Mouse (Mus musculus): Measurements from ENCODE around the gene Rcan1. TPM values are rescaled to one million over a fixed set of nuclear protein-coding genes. Genes with fewer than 3 reads are reported as not detected.
A peak's percentile ranks its signal among the peaks of the same experiment; 100 is the strongest.

Rcan1 gene
- polyA plus RNA-seq, 1 experiment from 2014 or later = 48.2 TPM

DNA sequence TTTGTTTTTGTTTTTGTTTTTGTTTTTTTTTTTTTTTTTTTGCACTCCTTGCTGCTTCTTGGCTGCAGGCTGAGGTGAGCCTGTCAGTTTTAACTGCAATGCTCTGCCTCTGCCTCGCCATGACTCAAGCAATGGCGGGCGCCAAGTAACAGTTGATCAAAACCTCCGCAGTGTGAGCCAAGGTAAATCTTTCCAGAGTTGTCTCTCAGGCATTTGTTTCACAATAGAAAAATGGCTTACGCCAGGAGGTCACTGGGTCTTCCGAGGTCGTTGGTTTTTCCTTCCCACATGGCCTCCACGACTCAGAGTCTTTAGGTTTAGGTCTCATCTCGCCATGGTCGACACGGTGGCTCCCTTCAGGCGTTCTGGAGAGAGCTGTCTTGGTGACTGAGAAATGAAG lies 117.4 kb downstream of the Rcan1 start:
- no peak overlapping the region for H3K4me3 ChIP-seq (ENCODE audit: low read depth, low read length)
- 80% methylated on average over 12 of the region's 12 CpGs for WGBS
- no peak overlapping the region for H3K9ac ChIP-seq (ENCODE audit: low read length)

GRCm38 (mm10) chr16:92348941-92349340 lies 121.7 kb downstream of the Rcan1 start:
- no peak for DNase-seq (ENCODE audit: low spot score)
- Histone ChIP-seq H3K27me3 (ENCODE audit: control insufficient read depth, insufficient read depth, low read length) (no peaks in the 10 kb centered on the region), H3K4me3 (ENCODE audit: low read depth, low read length) (no peak overlapping the region), H3K27ac (ENCODE audit: low read depth, low read length) (no peak overlapping the region), H3K9me3 (ENCODE audit: control insufficient read depth, low read length) (no peaks in the 10 kb centered on the region), H3K9ac (ENCODE audit: low read length) (no peak overlapping the region), H3K4me2 (ENCODE audit: low read depth) (no peak overlapping the region), H3K36me3 (ENCODE audit: control insufficient read depth, insufficient read depth, low read length) (no peaks in the 10 kb centered on the region), H3K4me1 (ENCODE audit: control insufficient read depth, insufficient read depth, low read length) (0 out of 2 replicates have a peak, but pooled peaks cover 2% of the 10 kb centered on the region)
- ATAC-seq (ENCODE audit: insufficient read depth, low FRiP score, low TSS enrichment) = no peak
- WGBS = 75% methylated on average over 12 of the region's 12 CpGs

More for the DNA sequence above, 117.4 kb downstream of the Rcan1 start:
- Histone ChIP-seq H3K27ac (ENCODE audit: low read depth, low read length) (no peak overlapping the region), H3K36me3 (ENCODE audit: control insufficient read depth, insufficient read depth, low read length) (no peaks in the 10 kb centered on the region), H3K4me1 (ENCODE audit: control insufficient read depth, insufficient read depth, low read length) (no peaks in the 10 kb centered on the region; the same call in 1 of the 2 replicates), H3K4me2 (ENCODE audit: low read depth) (no peak overlapping the region), H3K27me3 (ENCODE audit: control insufficient read depth, insufficient read depth, low read length) (no peaks in the 10 kb centered on the region), H3K9me3 (ENCODE audit: control insufficient read depth, low read length) (no peaks in the 10 kb centered on the region)
- DNase-seq (ENCODE audit: low spot score) (no peak), ATAC-seq (ENCODE audit: insufficient read depth, low FRiP score, low TSS enrichment) (no peak)

DNA sequence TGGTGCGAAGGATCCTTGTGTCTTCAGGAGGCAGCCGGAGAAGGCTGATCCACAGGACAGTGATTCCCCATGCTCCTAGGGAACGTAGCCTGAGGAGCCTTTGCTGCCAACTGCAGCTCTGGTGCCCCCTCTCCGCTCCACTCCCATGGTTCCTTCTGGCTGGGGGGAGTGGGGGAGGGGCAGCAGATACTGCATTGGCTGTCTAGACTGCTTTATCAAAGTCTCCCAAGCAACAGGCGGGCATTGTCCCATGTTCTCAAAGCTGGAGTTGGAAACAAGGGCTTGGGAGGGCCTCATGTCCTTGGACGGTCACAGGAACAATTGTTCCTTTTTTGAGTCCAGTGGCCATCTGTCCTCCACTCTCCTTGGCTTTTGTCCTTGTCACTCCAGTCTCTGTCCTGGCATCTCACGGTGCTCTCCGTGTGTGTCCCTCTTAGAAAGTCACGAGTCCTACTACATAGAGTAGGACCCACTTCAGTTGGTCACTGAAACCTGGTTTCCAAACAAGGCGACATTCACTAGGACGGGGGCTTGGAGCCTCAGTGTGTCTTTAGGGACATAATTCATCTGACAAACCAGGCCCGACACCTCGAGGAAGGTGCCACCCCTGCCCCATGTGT lies 124.3 kb downstream of the Rcan1 start:
- Histone ChIP-seq H3K9me3 (ENCODE audit: control insufficient read depth, low read length) (no peaks in the 10 kb centered on the region), H3K9ac (ENCODE audit: low read length) (no peak overlapping the region; the same call in 1 of the 2 replicates), H3K27me3 (ENCODE audit: control insufficient read depth, insufficient read depth, low read length) (no peaks in the 10 kb centered on the region), H3K4me3 (ENCODE audit: low read depth, low read length) (no peak overlapping the region), H3K36me3 (ENCODE audit: control insufficient read depth, insufficient read depth, low read length) (no peaks in the 10 kb centered on the region), H3K4me2 (ENCODE audit: low read depth) (no peak overlapping the region), H3K27ac (ENCODE audit: low read depth, low read length) (0 out of 2 replicates have a peak overlapping the region, but pooled peaks have one; percentile 39), H3K4me1 (ENCODE audit: control insufficient read depth, insufficient read depth, low read length) (0 out of 2 replicates have a peak, but pooled peaks cover 2% of the 10 kb centered on the region)
- WGBS = 55% methylated on average over 13 of the region's 13 CpGs
- peak; percentile 76 for DNase-seq (ENCODE audit: low spot score)
- ATAC-seq (ENCODE audit: insufficient read depth, low FRiP score, low TSS enrichment) = no peak

DNA sequence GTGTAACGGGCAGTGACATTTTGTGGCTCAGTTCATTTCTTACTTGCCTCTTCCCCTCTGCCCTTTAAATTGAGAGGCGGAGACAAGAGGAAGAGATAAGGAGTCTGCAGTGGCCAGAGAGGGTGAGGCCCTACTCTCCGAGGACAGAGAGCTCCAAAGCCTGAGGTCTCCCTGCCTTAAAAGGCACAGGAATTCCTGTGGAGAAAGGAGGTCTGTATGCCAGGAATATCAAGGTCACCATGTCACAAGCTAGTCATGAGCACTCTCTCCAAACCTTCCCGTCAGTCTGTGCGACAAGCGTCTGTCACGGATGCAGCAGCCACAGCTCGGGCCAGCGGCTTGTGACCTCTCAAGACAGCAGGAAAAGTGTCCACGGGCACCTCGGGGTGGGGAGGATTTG lies 125.5 kb downstream of the Rcan1 start:
- no peak overlapping the region for H3K27ac ChIP-seq (ENCODE audit: low read depth, low read length)
- H3K27me3 ChIP-seq (ENCODE audit: control insufficient read depth, insufficient read depth, low read length) = no peaks in the 10 kb centered on the region
- H3K9ac ChIP-seq (ENCODE audit: low read length) = no peak overlapping the region
- DNase-seq (ENCODE audit: low spot score) = no peak
- WGBS = 67% methylated on average over 11 of the region's 11 CpGs
- no peak overlapping the region for H3K4me3 ChIP-seq (ENCODE audit: low read depth, low read length)
- H3K4me2 ChIP-seq (ENCODE audit: low read depth) = no peak overlapping the region
- 0 out of 2 replicates have a peak, but pooled peaks cover 2% of the 10 kb centered on the region for H3K4me1 ChIP-seq (ENCODE audit: control insufficient read depth, insufficient read depth, low read length)
- no peak for ATAC-seq (ENCODE audit: insufficient read depth, low FRiP score, low TSS enrichment)
- no peaks in the 10 kb centered on the region for H3K36me3 ChIP-seq (ENCODE audit: control insufficient read depth, insufficient read depth, low read length)
- no peaks in the 10 kb centered on the region for H3K9me3 ChIP-seq (ENCODE audit: control insufficient read depth, low read length)

Other genes with a start within 250 kb of the Rcan1 start
- 0.13 and 0.24 TPM in 2 replicates for gene Kcne2, start 178.5 kb downstream of the Rcan1 start, polyA plus RNA-seq (2014; fragmentation: Nextera tagmentation; extraction: Ambion mirVana)
- gene Smim11, start 169.6 kb downstream of the Rcan1 start, polyA plus RNA-seq (2014; fragmentation: Nextera tagmentation; extraction: Ambion mirVana) = 107 and 110 TPM in 2 replicates
- not detected in 2 replicates for gene Fam243, start 149.4 kb downstream of the Rcan1 start, polyA plus RNA-seq (2014; fragmentation: Nextera tagmentation; extraction: Ambion mirVana)
- gene Kcne1, start 111.4 kb downstream of the Rcan1 start, polyA plus RNA-seq (2014; fragmentation: Nextera tagmentation; extraction: Ambion mirVana) = 0.15 and 0.54 TPM in 2 replicates
- gene Clic6, start 14.9 kb upstream of the Rcan1 start, polyA plus RNA-seq (2014; fragmentation: Nextera tagmentation; extraction: Ambion mirVana) = 0.34 and 0.37 TPM in 2 replicates